Mouse (Mus musculus): ENCODE results near the gene Csmd2. TPM values are rescaled to one million over a fixed set of nuclear protein-coding genes. Genes with fewer than 3 reads are reported as not detected.

Gene Csmd2
- polyA plus RNA-seq, 2 experiments = 0.22 to 0.33 TPM

- no peak overlapping the region for H3K27ac ChIP-seq (replicated peaks; ENCODE audit: low read depth, low read length)
- ATAC-seq (ENCODE audit: low FRiP score, low read depth) = no peak
- no peak overlapping the region for H3K4me3 ChIP-seq (replicated peaks; ENCODE audit: low read length)
- H3K9me3 ChIP-seq (ENCODE audit: control insufficient read depth, low read length) = no peaks in the 10 kb centered on the region
- H3K9ac ChIP-seq (ENCODE audit: low read depth, low read length, severe bottlenecking) = no peak overlapping the region
- TF ChIP-seq POLR2A (IDR thresholded peaks at IDR 0.05; ENCODE audit: borderline replicate concordance, extremely low read depth, insufficient read depth, insufficient read length) = no peak
- H3K27me3 ChIP-seq (ENCODE audit: control insufficient read depth, insufficient read depth, low read length) = no peaks in the 10 kb centered on the region
- no peaks in the 10 kb centered on the region for H3K4me1 ChIP-seq (ENCODE audit: control insufficient read depth, insufficient read depth, low read length)
- 81% methylated on average over 8 of the region's 8 CpGs for WGBS
- no peaks in the 10 kb centered on the region for H3K36me3 ChIP-seq (ENCODE audit: control insufficient read depth, insufficient read depth, low read length)
- DNase-seq (ENCODE audit: low spot score) = no peak
- H3K4me2 ChIP-seq (replicated peaks; ENCODE audit: low read depth, low read length, severe bottlenecking) = no peak overlapping the region
Observed at GRCm38 (mm10) chr4:128085096-128085495, 97.4 kb downstream of the Csmd2 start.

- DNase-seq (ENCODE audit: low spot score) (no peak), ATAC-seq (ENCODE audit: low FRiP score, low read depth) (no peak)
- Histone ChIP-seq H3K4me2 (replicated peaks; ENCODE audit: low read depth, low read length, severe bottlenecking) (no peak overlapping the region), H3K27me3 (ENCODE audit: control insufficient read depth, insufficient read depth, low read length) (no peaks in the 10 kb centered on the region), H3K9me3 (ENCODE audit: control insufficient read depth, low read length) (no peaks in the 10 kb centered on the region), H3K4me3 (replicated peaks; ENCODE audit: low read length) (no peak overlapping the region), H3K27ac (replicated peaks; ENCODE audit: low read depth, low read length) (no peak overlapping the region), H3K36me3 (ENCODE audit: control insufficient read depth, insufficient read depth, low read length) (no peaks in the 10 kb centered on the region), H3K4me1 (ENCODE audit: control insufficient read depth, insufficient read depth, low read length) (no peaks in the 10 kb centered on the region), H3K9ac (ENCODE audit: low read depth, low read length, severe bottlenecking) (no peak overlapping the region)
- TF ChIP-seq POLR2A (IDR thresholded peaks at IDR 0.05; ENCODE audit: borderline replicate concordance, extremely low read depth, insufficient read depth, insufficient read length) = no peak
- 48% methylated on average over 5 of the region's 5 CpGs for WGBS
Observed at GRCm38 (mm10) chr4:128087147-128087606, 99.5 kb downstream of the Csmd2 start.

DNA sequence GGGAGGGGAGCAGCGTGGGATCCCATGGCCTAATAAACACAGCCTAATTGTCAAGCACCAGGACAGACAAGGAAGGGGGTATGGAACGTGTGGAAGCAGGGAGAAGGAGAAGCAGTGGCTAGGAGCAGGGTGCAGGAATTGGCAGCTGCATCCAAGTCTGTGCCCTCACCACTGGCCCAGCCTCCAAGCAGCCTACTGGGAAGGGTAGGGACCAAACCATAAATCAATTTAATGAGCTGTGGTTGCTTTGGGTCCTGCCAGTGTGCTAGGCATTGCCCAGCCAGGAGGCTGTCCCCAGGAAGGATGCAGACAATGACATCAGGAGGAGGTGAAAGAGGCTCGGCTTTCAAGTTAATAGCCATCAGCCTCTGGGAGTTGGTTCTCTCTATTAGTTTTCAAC is 100.0 kb downstream of the Csmd2 start:
- Histone ChIP-seq H3K27ac (replicated peaks; ENCODE audit: low read depth, low read length) (no peak overlapping the region), H3K4me3 (replicated peaks; ENCODE audit: low read length) (no peak overlapping the region), H3K36me3 (ENCODE audit: control insufficient read depth, insufficient read depth, low read length) (no peaks in the 10 kb centered on the region), H3K27me3 (ENCODE audit: control insufficient read depth, insufficient read depth, low read length) (no peaks in the 10 kb centered on the region), H3K4me2 (replicated peaks; ENCODE audit: low read depth, low read length, severe bottlenecking) (no peak overlapping the region), H3K4me1 (ENCODE audit: control insufficient read depth, insufficient read depth, low read length) (no peaks in the 10 kb centered on the region), H3K9ac (ENCODE audit: low read depth, low read length, severe bottlenecking) (no peak overlapping the region), H3K9me3 (ENCODE audit: control insufficient read depth, low read length) (no peaks in the 10 kb centered on the region)
- TF ChIP-seq POLR2A (IDR thresholded peaks at IDR 0.05; ENCODE audit: borderline replicate concordance, extremely low read depth, insufficient read depth, insufficient read length) = no peak
- ATAC-seq (ENCODE audit: low FRiP score, low read depth) (no peak), DNase-seq (ENCODE audit: low spot score) (no peak)
- WGBS = 9% methylated on average over 3 of the region's 3 CpGs

- Histone ChIP-seq H3K9ac (ENCODE audit: low read depth, low read length, severe bottlenecking) (no peak overlapping the region), H3K4me1 (ENCODE audit: control insufficient read depth, insufficient read depth, low read length) (no peaks in the 10 kb centered on the region), H3K27me3 (ENCODE audit: control insufficient read depth, insufficient read depth, low read length) (no peaks in the 10 kb centered on the region), H3K36me3 (ENCODE audit: control insufficient read depth, insufficient read depth, low read length) (no peaks in the 10 kb centered on the region), H3K4me2 (replicated peaks; ENCODE audit: low read depth, low read length, severe bottlenecking) (no peak overlapping the region), H3K27ac (replicated peaks; ENCODE audit: low read depth, low read length) (no peak overlapping the region), H3K9me3 (ENCODE audit: control insufficient read depth, low read length) (no peaks in the 10 kb centered on the region), H3K4me3 (replicated peaks; ENCODE audit: low read length) (no peak overlapping the region)
- WGBS = 73% methylated on average over 3 of the region's 3 CpGs
- TF ChIP-seq POLR2A (IDR thresholded peaks at IDR 0.05; ENCODE audit: borderline replicate concordance, extremely low read depth, insufficient read depth, insufficient read length) = no peak
- ATAC-seq (ENCODE audit: low FRiP score, low read depth) (no peak), DNase-seq (ENCODE audit: low spot score) (no peak)
Observed at GRCm38 (mm10) chr4:128088264-128088663, 100.6 kb downstream of the Csmd2 start.

- ATAC-seq (ENCODE audit: low FRiP score, low read depth) = no peak
- no peak for TF ChIP-seq POLR2A (IDR thresholded peaks at IDR 0.05; ENCODE audit: borderline replicate concordance, extremely low read depth, insufficient read depth, insufficient read length)
- H3K4me2 ChIP-seq (replicated peaks; ENCODE audit: low read depth, low read length, severe bottlenecking) = no peak overlapping the region
- no peaks in the 10 kb centered on the region for H3K27me3 ChIP-seq (ENCODE audit: control insufficient read depth, insufficient read depth, low read length)
- 78% methylated on average over 3 of the region's 3 CpGs for WGBS
- H3K27ac ChIP-seq (replicated peaks; ENCODE audit: low read depth, low read length) = no peak overlapping the region
- DNase-seq (ENCODE audit: low spot score) = no peak
- H3K36me3 ChIP-seq (ENCODE audit: control insufficient read depth, insufficient read depth, low read length) = no peaks in the 10 kb centered on the region
- H3K9ac ChIP-seq (ENCODE audit: low read depth, low read length, severe bottlenecking) = no peak overlapping the region
- no peaks in the 10 kb centered on the region for H3K4me1 ChIP-seq (ENCODE audit: control insufficient read depth, insufficient read depth, low read length)
- H3K4me3 ChIP-seq (replicated peaks; ENCODE audit: low read length) = no peak overlapping the region
- H3K9me3 ChIP-seq (ENCODE audit: control insufficient read depth, low read length) = no peaks in the 10 kb centered on the region
Observed at GRCm38 (mm10) chr4:128091938-128092337, 104.3 kb downstream of the Csmd2 start.

- TF ChIP-seq POLR2A (IDR thresholded peaks at IDR 0.05; ENCODE audit: borderline replicate concordance, extremely low read depth, insufficient read depth, insufficient read length) = no peak
- Histone ChIP-seq H3K27me3 (ENCODE audit: control insufficient read depth, insufficient read depth, low read length) (no peaks in the 10 kb centered on the region), H3K4me3 (replicated peaks; ENCODE audit: low read length) (no peak overlapping the region), H3K27ac (replicated peaks; ENCODE audit: low read depth, low read length) (no peak overlapping the region), H3K36me3 (ENCODE audit: control insufficient read depth, insufficient read depth, low read length) (no peaks in the 10 kb centered on the region), H3K4me2 (replicated peaks; ENCODE audit: low read depth, low read length, severe bottlenecking) (no peak overlapping the region), H3K4me1 (ENCODE audit: control insufficient read depth, insufficient read depth, low read length) (no peaks in the 10 kb centered on the region), H3K9me3 (ENCODE audit: control insufficient read depth, low read length) (no peaks in the 10 kb centered on the region), H3K9ac (ENCODE audit: low read depth, low read length, severe bottlenecking) (no peak overlapping the region)
- no peak for DNase-seq (ENCODE audit: low spot score)
- WGBS = 91% methylated on average over 5 of the region's 5 CpGs
- no peak for ATAC-seq (ENCODE audit: low FRiP score, low read depth)
Observed at GRCm38 (mm10) chr4:128099515-128099914, 111.9 kb downstream of the Csmd2 start.

All from limb, embryonic 14.5 days (tissue).